ENCODE assay signal across 8 mouse cellular contexts in genomic region chr7:105581094-105581703, GRCm38 (mm10). TPM values are rescaled to one million over a fixed set of nuclear protein-coding genes. Genes with fewer than 3 reads are reported as not detected.
DNase-seq lines count a peak whose midpoint lies in the region; ATAC-seq lines count a peak whose summit lies in the region.

Gene Apbb1, minus strand, starts transcription at chr7:105581653.

- H3K9me3 ChIP-seq in hindbrain, embryonic 11.5 days (ENCODE audit: control insufficient read depth, low read length), result no peaks in the 10 kb centered on the region

- peak within 1 kb of the TSS; percentile 76 for H3K4me3 ChIP-seq in hindbrain, embryonic 11.5 days (ENCODE audit: low read depth, low read length)

- no peaks in the 10 kb centered on the region for H3K27me3 ChIP-seq in hindbrain, embryonic 11.5 days (ENCODE audit: control insufficient read depth, insufficient read depth, low read length)

- H3K9ac ChIP-seq in hindbrain, embryonic 11.5 days (ENCODE audit: low read depth, low read length), result peak within 1 kb of the TSS; percentile 84

- H3K4me1 ChIP-seq in hindbrain, embryonic 11.5 days (replicated peaks; ENCODE audit: control insufficient read depth, insufficient read depth, low read length), result no peaks in the 10 kb centered on the region

- H3K27ac ChIP-seq in hindbrain, embryonic 11.5 days (ENCODE audit: low read depth, low read length), result peak within 1 kb of the TSS; percentile 91

- DNase-seq in WW6 (ENCODE audit: low read depth, low spot score), result peak; percentile 52
- DNase-seq in cerebellum, postnatal 25 days, result peak; percentile 95 to 96
- DNase-seq in frontal cortex, postnatal 14 days (ENCODE audit: low spot score in 2 of 2), result peak; percentile 67
- DNase-seq in hindbrain, embryonic 11.5 days (ENCODE audit: low spot score), result peak; percentile 91
- DNase-seq in layer of hippocampus, postnatal 14 days (ENCODE audit: low spot score in 2 of 2), result peak; percentile 70 to 83
- DNase-seq in lung, postnatal 10 days, result peak; percentile 82
- DNase-seq in ovary, postnatal 14 days (ENCODE audit: low spot score), result peak; percentile 55
- DNase-seq in thymus, postnatal 14 days, result peak; percentile 64

- under 1% methylated on average over 51 of the region's 54 CpGs for WGBS in hindbrain, embryonic 11.5 days

- ATAC-seq in hindbrain, embryonic 11.5 days (ENCODE audit: low FRiP score), result peak; percentile 94

- H3K4me2 ChIP-seq in hindbrain, embryonic 11.5 days (replicated peaks; ENCODE audit: low read depth, low read length), result peak within 1 kb of the TSS; percentile 41

- no peaks in the 10 kb centered on the region for H3K36me3 ChIP-seq in hindbrain, embryonic 11.5 days (ENCODE audit: control insufficient read depth, insufficient read depth, low read length)

RNA-seq across cellular contexts. Expression of gene Apbb1, which starts in this region (rescaled TPM):
- 94.6 and 112 TPM in 2 replicates for polyA plus RNA-seq in hindbrain, embryonic 11.5 days (2014; fragmentation: Nextera tagmentation; extraction: Ambion mirVana)
- total RNA-seq in layer of hippocampus, postnatal 14 days (2021), result 100 to 1,000 TPM; 368 to 375 TPM

Comparison
In these comparisons a context has a peak if more than half of its experiments do, and no peak if none do; other contexts are left out.
1. Peak in every context shown above with its lines: DNase-seq, ATAC-seq, H3K4me3 ChIP-seq and H3K27ac ChIP-seq.